Mouse (Mus musculus) monocyte, adult 2 months (primary cell): Measurements from ENCODE around the gene Nus1.

Source experiments
- DNase-seq, 2 experiments: peaks; one replicate each; pipeline ENCODE4 v3.0.0; 2022; ENCODE audit warnings: low spot score in 2 of 2, low read depth in 1 of 2

Gene Nus1

DNA sequence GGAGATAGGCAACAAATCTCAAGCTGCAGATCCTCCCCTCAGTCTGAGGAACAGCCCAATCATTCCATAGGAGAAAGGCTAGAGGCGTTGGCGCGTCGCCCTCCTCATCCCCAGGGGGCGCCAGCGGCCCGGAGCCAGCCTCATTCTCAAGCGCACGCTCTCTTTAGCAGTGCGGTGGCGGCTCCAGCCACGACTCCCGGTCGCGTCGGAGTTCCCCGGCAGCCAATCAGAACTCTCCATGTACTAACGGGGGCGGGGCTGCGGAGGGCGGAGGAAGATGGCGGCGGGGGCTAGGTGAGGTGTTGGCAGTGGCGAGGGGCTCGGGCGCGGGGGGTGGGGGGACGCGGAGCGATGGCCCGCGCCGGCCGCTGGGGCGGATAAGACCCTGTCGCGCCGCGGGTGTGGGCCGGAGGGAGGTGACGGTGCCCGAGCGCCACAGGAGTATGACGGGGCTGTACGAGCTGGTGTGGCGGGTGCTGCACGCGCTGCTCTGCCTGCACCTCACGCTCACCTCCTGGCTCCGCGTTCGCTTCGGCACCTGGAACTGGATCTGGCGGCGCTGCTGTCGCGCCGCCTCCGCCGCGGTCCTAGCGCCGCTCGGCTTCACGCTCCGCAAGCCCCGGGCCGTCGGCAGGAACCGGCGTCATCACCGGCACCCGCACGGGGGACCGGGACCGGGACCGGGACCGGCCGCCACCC, at the start of gene Nus1:
Nus1 (plus strand) TSS at position 249 of the 699 bp plus-strand sequence.
- DNase-seq = peak; percentile 76 to 89

DNA sequence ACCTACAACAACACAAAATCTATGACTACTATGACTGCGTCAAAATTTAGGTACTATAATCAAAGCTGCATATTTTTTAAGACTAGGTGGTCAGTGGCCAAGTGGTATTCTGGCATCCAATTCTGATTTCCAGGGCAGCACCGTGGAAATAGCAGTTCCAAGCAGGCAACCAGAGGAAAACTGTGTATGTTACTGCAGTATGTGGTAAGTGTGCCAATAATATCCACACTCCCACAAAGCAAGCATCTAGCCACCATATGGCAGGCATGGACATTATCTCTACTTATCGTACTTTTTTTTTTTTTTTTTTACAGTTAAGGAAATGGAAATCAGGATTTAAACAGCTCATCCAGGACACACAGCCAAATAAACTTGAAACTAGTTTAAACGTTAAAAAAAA, 49.0 kb upstream of the Nus1 start:
- no peak for DNase-seq

- DNase-seq = no peak
Observed at GRCm38 (mm10) chr10:52373834-52374233, 43.5 kb upstream of the Nus1 start.

DNA sequence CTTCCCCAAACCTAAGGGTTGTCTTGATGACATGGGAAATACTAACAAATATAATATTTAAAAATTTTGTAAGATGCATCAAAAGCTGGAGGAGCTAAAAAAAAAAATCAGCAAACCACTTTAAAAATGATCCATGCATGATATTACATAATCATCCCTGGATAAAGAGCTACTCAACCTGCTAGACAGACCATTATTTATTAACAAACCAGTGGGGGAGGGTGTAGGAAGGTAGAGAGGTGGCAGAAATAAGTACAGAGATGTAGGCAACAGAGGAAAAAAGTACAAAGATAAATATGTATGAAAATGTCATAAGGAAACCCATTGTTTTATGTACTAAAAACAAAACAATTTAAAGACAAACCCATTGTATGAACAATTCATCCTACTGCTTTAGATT, 42.7 kb upstream of the Nus1 start:
- DNase-seq = no peak

GRCm38 (mm10) chr10:52376422-52376821, 40.9 kb upstream of the Nus1 start:
- DNase-seq = no peak

DNA sequence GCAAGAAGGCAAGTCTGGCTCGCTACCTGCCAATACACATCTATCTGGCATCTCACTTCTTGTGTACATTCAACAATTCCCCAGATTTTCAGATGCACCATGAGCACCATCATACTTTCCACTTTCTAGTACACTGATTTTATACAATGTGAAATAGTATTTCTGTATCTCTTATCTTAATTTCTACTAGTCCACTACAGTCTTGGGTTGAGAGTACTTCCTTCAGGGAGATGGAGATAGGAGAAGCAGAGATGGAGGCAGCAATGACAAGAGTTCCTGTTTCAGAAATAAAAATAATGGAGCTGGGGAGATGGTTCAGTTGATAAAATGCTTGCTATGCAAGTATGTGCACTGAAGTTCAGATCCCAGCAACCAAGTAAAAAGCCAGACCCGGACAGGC, 39.5 kb upstream of the Nus1 start:
- no peak for DNase-seq

DNA sequence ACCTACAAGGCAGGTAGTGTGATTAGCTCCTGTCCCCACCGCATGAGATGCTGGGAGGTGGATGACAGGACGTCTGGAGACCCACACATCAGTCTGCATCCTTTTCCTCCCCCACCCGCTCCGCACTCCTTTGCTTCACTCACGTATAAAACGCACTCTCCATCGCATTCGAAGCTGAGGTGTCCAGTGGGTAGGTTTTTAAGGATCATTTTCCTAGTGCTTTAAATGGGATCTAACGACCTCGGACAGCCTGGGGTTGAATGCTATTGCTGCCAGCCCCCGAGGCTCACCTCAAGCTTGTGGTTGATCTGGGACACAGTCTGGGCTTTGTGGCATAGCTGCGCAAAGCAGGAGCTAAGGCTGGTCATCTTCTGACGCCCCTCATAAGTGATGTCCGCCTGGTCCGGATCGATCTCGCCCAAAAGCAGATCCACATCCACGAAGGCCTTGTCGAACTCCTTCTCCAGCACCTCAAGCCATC, 36.0 kb upstream of the Nus1 start:
- DNase-seq = no peak

GRCm38 (mm10) chr10:52381845-52382591, 35.3 kb upstream of the Nus1 start, which contains the start of gene Gopc:
Gene Gopc, minus strand, starts transcription at chr10:52382124.
- peak; percentile 92 to 96 for DNase-seq

GRCm38 (mm10) chr10:52383022-52383421, 34.3 kb upstream of the Nus1 start:
- DNase-seq = no peak

- DNase-seq = no peak
Observed at GRCm38 (mm10) chr10:52383522-52383921, 33.8 kb upstream of the Nus1 start.

GRCm38 (mm10) chr10:52384823-52385610, 32.3 kb upstream of the Nus1 start:
- no peak for DNase-seq

DNA sequence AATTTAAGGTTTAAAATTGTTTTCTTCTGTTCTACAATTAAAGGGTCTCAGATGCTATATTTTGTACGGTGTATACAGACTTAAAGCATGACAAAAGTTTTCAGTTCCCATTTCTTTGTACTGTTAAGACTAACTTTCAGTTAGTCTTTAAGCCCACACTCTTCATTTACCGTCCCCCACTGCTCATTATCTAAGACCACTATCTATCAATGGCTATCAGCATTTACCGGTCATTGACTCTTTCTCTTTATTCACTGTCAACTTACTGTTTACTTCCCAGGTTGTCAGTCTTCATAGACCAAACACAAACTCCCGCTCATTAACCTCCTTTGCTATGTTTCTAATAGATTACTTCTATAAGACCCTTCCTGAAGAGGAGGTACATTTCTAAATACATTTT, 30.2 kb upstream of the Nus1 start:
- DNase-seq = no peak

GRCm38 (mm10) chr10:52388922-52389430, 28.4 kb upstream of the Nus1 start, which contains the start of gene Nepn:
Gene Nepn, plus strand, starts transcription at chr10:52388972.
- DNase-seq = no peak

- DNase-seq = no peak
Observed at GRCm38 (mm10) chr10:52389438-52389837, 27.9 kb upstream of the Nus1 start.

GRCm38 (mm10) chr10:52391208-52391607, 26.1 kb upstream of the Nus1 start:
- DNase-seq = no peak

GRCm38 (mm10) chr10:52396647-52397046, 20.7 kb upstream of the Nus1 start:
- DNase-seq = no peak

GRCm38 (mm10) chr10:52398715-52399114, 18.6 kb upstream of the Nus1 start:
- no peak for DNase-seq

DNA sequence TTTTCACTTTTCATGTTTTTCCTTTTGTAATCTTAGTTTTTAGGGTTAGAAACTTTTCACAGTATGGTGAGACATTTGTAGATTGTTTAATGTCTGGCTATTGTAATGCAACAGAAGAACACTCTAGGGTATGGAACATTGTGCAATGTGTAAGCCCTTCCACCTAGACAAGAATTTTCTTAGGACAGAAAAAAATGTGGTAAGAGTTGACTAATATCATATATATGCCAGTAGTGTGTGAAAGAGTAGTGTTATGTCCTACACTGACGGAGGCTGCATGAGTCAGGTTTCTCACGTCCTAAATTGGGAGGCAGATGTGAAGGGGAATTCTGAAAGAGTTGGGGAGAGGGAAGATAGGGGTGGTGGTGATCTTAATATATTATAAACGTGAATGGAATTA, 17.6 kb upstream of the Nus1 start:
- DNase-seq = no peak

- DNase-seq = no peak
Observed at GRCm38 (mm10) chr10:52405160-52405559, 12.2 kb upstream of the Nus1 start.

DNA sequence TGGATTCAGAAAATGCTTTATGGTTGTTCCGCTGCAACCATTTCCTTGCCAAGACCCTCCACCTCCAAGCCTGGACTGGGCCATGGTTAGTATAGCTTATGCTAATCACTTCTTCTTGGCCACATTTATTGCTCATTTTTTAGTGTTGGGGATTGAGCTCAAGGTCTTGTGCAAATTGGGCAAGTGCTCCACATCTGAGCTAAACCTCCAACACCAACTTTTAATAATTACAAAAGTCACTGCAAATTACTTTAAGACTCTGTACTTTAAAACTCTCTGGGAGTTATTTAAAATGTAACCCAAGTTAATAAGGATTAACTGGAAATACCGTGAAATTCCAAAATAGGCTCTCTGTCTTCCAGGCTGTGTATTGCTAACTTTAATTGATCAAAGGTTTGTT, 9.8 kb upstream of the Nus1 start:
- no peak for DNase-seq

GRCm38 (mm10) chr10:52415020-52415419, 2.3 kb upstream of the Nus1 start:
- no peak for DNase-seq
